Mouse (Mus musculus) intestine, embryonic 16.5 days (tissue): Measurements from ENCODE around the gene Tmco1. TPM values are rescaled to one million over a fixed set of nuclear protein-coding genes. Genes with fewer than 3 reads are reported as not detected.

Experiments used
- ATAC-seq: fragments of 200-750 bp; cut with Nextera tagmentation; 2 replicates; pipeline ENCODE4 v1.8.0; 2017; ENCODE audit warnings: moderate TSS enrichment, moderate library complexity
- H3K27ac ChIP-seq: fragments of 300-500 bp; sonication (generic); 2 replicates; pipeline ENCODE4 v1.5.1; 2014; ENCODE audit warnings: mild to moderate bottlenecking, low read length
- H3K27me3 ChIP-seq: fragments of 300-500 bp; sonication (generic); replicated peaks from 2 replicates; pipeline ENCODE4 v1.6.1; 2014; ENCODE audit warnings: low read length, control low read depth, mixed read lengths; ENCODE audit not compliant: control insufficient read depth, insufficient read depth
- H3K36me3 ChIP-seq: fragments of 300-500 bp; sonication (generic); 2 replicates; pipeline ENCODE4 v1.6.1; 2014; ENCODE audit warnings: low read length, control low read depth; ENCODE audit not compliant: control insufficient read depth, insufficient read depth
- H3K4me1 ChIP-seq: fragments of 300-500 bp; sonication (generic); 2 replicates; pipeline ENCODE4 v1.6.1; 2014; ENCODE audit warnings: low read length, control low read depth, mixed read lengths; ENCODE audit not compliant: control insufficient read depth, insufficient read depth
- H3K4me2 ChIP-seq: fragments of 300-500 bp; sonication (generic); 2 replicates; pipeline ENCODE4 v1.6.1; 2014; ENCODE audit warnings: low read depth, low read length, control low read depth
- H3K4me3 ChIP-seq: fragments of 300-500 bp; sonication (generic); 2 replicates; pipeline ENCODE4 v1.5.1; 2014; ENCODE audit warnings: mild to moderate bottlenecking, low read length
- H3K9ac ChIP-seq: fragments of 300-500 bp; sonication (generic); 2 replicates; pipeline ENCODE4 v1.6.1; 2014; ENCODE audit warnings: low read depth, low read length
- H3K9me3 ChIP-seq: fragments of 300-500 bp; sonication (generic); 2 replicates; pipeline ENCODE4 v1.6.1; 2016; ENCODE audit warnings: low read length, control low read depth; ENCODE audit not compliant: control insufficient read depth
- WGBS: fragments of 180-500 bp; shearing (Covaris S2); extraction: QIAGEN DNeasy Blood & Tissue Kit; methylation state at CpG from one replicate; pipeline ENCODE4 v1.1.7; 2014; 5-methylcytosine and 5-hydroxymethylcytosine counted together
- polyA plus RNA-seq: library from polyadenylated mRNA; unstranded; fragments of >200 nt; fragmentation: Nextera tagmentation; extraction: Ambion mirVana; gene quantifications from 2 replicates; pipeline ENCODE4 v1.2.1, GENCODE M21; 2015

Gene Tmco1
- polyA plus RNA-seq, 1 experiment from 2014 or later = 133 TPM

DNA sequence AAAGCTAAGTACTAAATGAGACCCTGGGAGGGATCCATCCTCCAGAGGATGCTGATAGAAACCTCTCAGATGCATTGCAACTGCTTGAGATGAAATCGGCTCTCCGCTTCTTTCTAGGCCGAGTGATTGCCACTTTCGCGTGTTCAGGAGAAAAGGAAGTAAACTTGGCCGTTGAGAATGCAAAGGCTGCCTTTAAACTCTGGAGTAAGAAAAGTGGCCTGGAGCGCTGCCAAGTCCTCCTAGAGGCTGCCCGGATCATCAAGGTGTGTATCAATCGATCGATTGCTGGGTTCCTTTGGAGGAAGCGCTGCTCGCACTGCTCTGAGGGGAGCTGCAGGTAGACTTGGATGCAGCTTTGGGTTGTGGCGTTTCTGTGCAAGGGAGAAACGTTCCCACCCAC, 44.2 kb downstream of the Tmco1 start:
- no peak overlapping the region for H3K9ac ChIP-seq
- no peaks in the 10 kb centered on the region for H3K27me3 ChIP-seq
- no peaks in the 10 kb centered on the region for H3K9me3 ChIP-seq
- H3K4me1 ChIP-seq = peaks cover 5% of the 10 kb centered on the region
- no peak for ATAC-seq
- no peak overlapping the region for H3K27ac ChIP-seq
- peaks cover 3% of the 10 kb centered on the region for H3K36me3 ChIP-seq
- H3K4me3 ChIP-seq = no peak overlapping the region
- WGBS = 85% methylated on average over 14 of the region's 14 CpGs
- no peak overlapping the region for H3K4me2 ChIP-seq

GRCm38 (mm10) chr1:167357387-167357786, 49.2 kb downstream of the Tmco1 start:
- no peak overlapping the region for H3K27ac ChIP-seq
- H3K4me3 ChIP-seq = no peak overlapping the region
- no peak overlapping the region for H3K9ac ChIP-seq
- no peak overlapping the region for H3K4me2 ChIP-seq
- H3K36me3 ChIP-seq = peaks cover 8% of the 10 kb centered on the region
- no peaks in the 10 kb centered on the region for H3K27me3 ChIP-seq
- ATAC-seq = no peak
- WGBS = 93% methylated on average over 9 of the region's 9 CpGs
- H3K9me3 ChIP-seq = no peaks in the 10 kb centered on the region
- peaks cover 3% of the 10 kb centered on the region; the same call in 1 of the 2 replicates for H3K4me1 ChIP-seq

- Histone ChIP-seq H3K27ac (no peak overlapping the region), H3K4me1 (peaks cover 3% of the 10 kb centered on the region; the same call in 1 of the 2 replicates), H3K4me3 (no peak overlapping the region), H3K9me3 (no peaks in the 10 kb centered on the region), H3K27me3 (no peaks in the 10 kb centered on the region), H3K36me3 (peaks cover 8% of the 10 kb centered on the region), H3K9ac (no peak overlapping the region), H3K4me2 (no peak overlapping the region)
- ATAC-seq = no peak
- WGBS = 82% methylated on average over 9 of the region's 9 CpGs
These were observed 50.6 kb downstream of the Tmco1 start for GRCm38 (mm10) chr1:167358731-167359130.

DNA sequence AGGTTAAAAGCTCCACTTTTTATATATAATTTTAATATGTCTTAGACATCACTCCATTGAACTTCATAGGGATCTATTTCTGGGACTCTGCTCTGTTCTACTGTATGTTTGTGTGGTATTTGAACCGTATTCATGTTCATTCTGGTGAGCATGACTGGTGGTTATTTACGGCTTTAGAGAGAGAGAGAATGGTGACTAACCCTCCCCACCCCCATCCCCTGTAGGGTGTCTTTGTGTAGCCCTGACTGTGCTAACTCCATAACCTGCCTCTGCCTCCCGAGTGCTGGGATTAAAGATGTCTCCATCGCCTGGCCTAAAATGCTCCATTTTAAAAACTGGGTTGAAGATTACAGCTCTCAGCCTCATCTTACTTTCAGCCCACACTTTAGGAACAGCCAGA, 52.1 kb downstream of the Tmco1 start:
- no peaks in the 10 kb centered on the region for H3K27me3 ChIP-seq
- H3K9me3 ChIP-seq = no peaks in the 10 kb centered on the region
- no peaks in the 10 kb centered on the region for H3K4me1 ChIP-seq
- peaks cover 8% of the 10 kb centered on the region; the same call in 1 of the 2 replicates for H3K36me3 ChIP-seq
- H3K4me2 ChIP-seq = no peak overlapping the region
- no peak overlapping the region for H3K4me3 ChIP-seq
- H3K9ac ChIP-seq = no peak overlapping the region
- H3K27ac ChIP-seq = no peak overlapping the region
- no peak for ATAC-seq
- 85% methylated on average over 4 of the region's 4 CpGs for WGBS

DNA sequence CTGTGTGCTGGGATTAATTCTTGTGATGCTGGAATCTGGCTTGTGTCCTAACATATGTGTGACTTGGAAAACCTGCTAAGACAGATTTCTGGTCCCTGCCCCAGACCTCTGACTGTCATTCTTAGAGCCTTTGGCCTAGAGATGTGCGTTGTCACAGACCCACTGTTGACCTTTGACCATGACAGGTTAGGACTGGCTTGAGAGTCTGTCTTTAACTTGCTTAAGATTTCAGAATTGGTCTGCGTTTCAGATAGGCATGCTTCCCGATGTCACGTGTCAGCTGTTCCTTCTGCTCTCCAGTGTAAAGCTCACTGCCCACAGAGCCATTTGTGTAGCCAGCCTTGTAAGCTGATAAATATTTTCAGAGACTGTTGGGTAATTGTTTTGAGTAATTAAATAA, 54.6 kb downstream of the Tmco1 start:
- no peaks in the 10 kb centered on the region for H3K9me3 ChIP-seq
- H3K4me2 ChIP-seq = no peak overlapping the region
- ATAC-seq = no peak
- no peaks in the 10 kb centered on the region for H3K4me1 ChIP-seq
- no peak overlapping the region for H3K9ac ChIP-seq
- H3K4me3 ChIP-seq = no peak overlapping the region
- peaks cover 13% of the 10 kb centered on the region; the same call in 1 of the 2 replicates for H3K36me3 ChIP-seq
- 75% methylated on average over 4 of the region's 4 CpGs for WGBS
- H3K27me3 ChIP-seq = no peaks in the 10 kb centered on the region
- H3K27ac ChIP-seq = no peak overlapping the region

DNA sequence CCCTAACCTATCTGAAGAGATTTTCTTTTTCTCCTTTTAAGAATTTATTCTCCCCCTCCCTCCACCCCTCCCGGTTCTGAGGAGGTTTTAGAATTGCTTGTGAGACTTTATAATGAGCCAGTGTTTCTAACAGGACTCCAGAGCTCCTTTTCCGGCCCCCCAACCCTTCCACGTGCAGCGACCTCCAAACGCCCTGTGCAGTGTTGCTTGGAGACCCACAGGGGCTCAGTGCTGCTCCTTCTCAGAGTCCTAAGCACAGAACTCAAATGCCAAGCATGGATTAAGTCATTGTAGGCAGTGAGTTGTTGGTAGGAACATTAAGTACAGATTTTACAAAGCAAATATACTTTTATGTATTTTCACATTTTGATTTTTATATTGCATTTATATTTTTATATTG, 55.1 kb downstream of the Tmco1 start:
- ATAC-seq = no peak
- no peak overlapping the region for H3K4me3 ChIP-seq
- H3K27ac ChIP-seq = no peak overlapping the region
- no peaks in the 10 kb centered on the region for H3K4me1 ChIP-seq
- 60% methylated on average over 5 of the region's 5 CpGs for WGBS
- H3K9ac ChIP-seq = no peak overlapping the region
- H3K36me3 ChIP-seq = peaks cover 13% of the 10 kb centered on the region; the same call in 1 of the 2 replicates
- no peaks in the 10 kb centered on the region for H3K9me3 ChIP-seq
- no peaks in the 10 kb centered on the region for H3K27me3 ChIP-seq
- H3K4me2 ChIP-seq = no peak overlapping the region

DNA sequence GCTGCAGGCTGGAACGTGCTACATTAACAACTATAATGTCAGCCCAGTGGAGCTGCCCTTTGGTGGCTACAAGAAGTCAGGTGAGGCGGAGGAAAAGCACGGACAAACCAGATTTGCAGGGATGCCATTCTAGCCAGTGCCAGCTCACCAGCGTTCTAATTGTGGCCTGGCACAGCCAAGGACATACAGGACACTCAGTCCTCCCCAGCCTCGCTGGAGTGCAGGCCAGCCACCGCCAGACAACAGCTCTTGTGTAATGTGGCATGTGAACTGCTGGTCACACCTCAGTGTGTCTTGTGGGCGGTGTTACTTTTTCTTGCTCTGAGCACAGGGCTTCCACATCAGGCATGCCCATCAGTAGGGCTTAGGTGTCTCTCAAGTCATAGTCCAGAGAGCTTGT, 57.6 kb downstream of the Tmco1 start:
- Histone ChIP-seq H3K27me3 (no peaks in the 10 kb centered on the region), H3K9ac (no peak overlapping the region), H3K9me3 (no peaks in the 10 kb centered on the region), H3K27ac (no peak overlapping the region), H3K4me2 (no peak overlapping the region), H3K36me3 (peaks cover 13% of the 10 kb centered on the region; the same call in 1 of the 2 replicates), H3K4me1 (no peaks in the 10 kb centered on the region), H3K4me3 (no peak overlapping the region)
- 92% methylated on average over 7 of the region's 7 CpGs for WGBS
- ATAC-seq = no peak

GRCm38 (mm10) chr1:167366621-167367020, 58.4 kb downstream of the Tmco1 start:
- H3K27me3 ChIP-seq = no peaks in the 10 kb centered on the region
- H3K9ac ChIP-seq = no peak overlapping the region
- H3K27ac ChIP-seq = no peak overlapping the region
- H3K36me3 ChIP-seq = peaks cover 8% of the 10 kb centered on the region; the same call in 1 of the 2 replicates
- H3K4me2 ChIP-seq = no peak overlapping the region
- no peak overlapping the region for H3K4me3 ChIP-seq
- no peak for ATAC-seq
- 86% methylated on average over 6 of the region's 6 CpGs for WGBS
- no peaks in the 10 kb centered on the region for H3K4me1 ChIP-seq
- no peaks in the 10 kb centered on the region for H3K9me3 ChIP-seq

- no peaks in the 10 kb centered on the region for H3K9me3 ChIP-seq
- H3K36me3 ChIP-seq = peaks cover 8% of the 10 kb centered on the region; the same call in 1 of the 2 replicates
- H3K4me2 ChIP-seq = no peak overlapping the region
- H3K27me3 ChIP-seq = no peaks in the 10 kb centered on the region
- no peak overlapping the region for H3K27ac ChIP-seq
- H3K9ac ChIP-seq = no peak overlapping the region
- no peak overlapping the region for H3K4me3 ChIP-seq
- no peaks in the 10 kb centered on the region for H3K4me1 ChIP-seq
- ATAC-seq = no peak
- 87% methylated on average over 4 of the region's 4 CpGs for WGBS
These were observed 59.8 kb downstream of the Tmco1 start for GRCm38 (mm10) chr1:167368018-167368417.

DNA sequence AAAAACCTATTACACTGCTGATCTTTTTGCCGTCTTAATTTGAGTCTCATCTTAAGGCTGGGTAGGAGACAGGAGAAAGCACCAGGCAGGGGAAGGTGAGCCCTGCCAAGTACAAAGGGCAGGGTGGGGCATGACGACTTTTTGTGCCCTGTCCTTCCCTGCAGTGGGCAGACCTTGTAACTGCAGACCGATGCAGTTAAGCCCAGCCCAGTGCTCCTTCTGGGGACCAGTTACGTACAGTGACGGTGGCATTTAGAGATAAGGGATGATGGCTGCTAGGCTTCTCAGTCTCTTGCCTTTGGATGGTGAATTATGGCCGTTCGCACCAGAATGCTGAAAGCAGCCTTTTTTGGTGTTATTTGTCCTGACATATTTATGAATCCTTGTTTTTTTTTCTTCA, 60.3 kb downstream of the Tmco1 start:
- ATAC-seq = peak; percentile 58
- Histone ChIP-seq H3K4me1 (no peaks in the 10 kb centered on the region), H3K27me3 (no peaks in the 10 kb centered on the region), H3K4me2 (no peak overlapping the region), H3K9ac (no peak overlapping the region), H3K27ac (no peak overlapping the region), H3K4me3 (no peak overlapping the region), H3K36me3 (peaks cover 8% of the 10 kb centered on the region; the same call in 1 of the 2 replicates), H3K9me3 (no peaks in the 10 kb centered on the region)
- WGBS = 77% methylated on average over 7 of the region's 7 CpGs
